Mouse (Mus musculus) hindbrain, embryonic 14.5 days (tissue): ENCODE measurements at regions not wholly inside any gene's neighbourhood (a gene's known extent, or its start where the extent isn't known, plus 50 kb on each side); places are given as distances from the start of the nearest gene placed in this dataset.

Experiments used
- ATAC-seq: fragments of 200-750 bp; cut with Nextera tagmentation; 2 replicates; pipeline ENCODE4 v1.8.0; 2017; ENCODE audit warnings: moderate number of reproducible peaks, mild to moderate bottlenecking, moderate TSS enrichment, moderate library complexity; ENCODE audit not compliant: low FRiP score
- DNase-seq: peaks from one replicate; pipeline ENCODE4 v3.0.0-alpha.2; 2015; ENCODE audit warnings: low spot score
- H3K27ac ChIP-seq: fragments of 300-500 bp; sonication (generic); 2 replicates; pipeline ENCODE4 v1.5.1; 2014; ENCODE audit warnings: mild to moderate bottlenecking, moderate library complexity
- H3K27me3 ChIP-seq: fragments of 300-500 bp; sonication (generic); 2 replicates; pipeline ENCODE4 v1.6.1; 2014; ENCODE audit warnings: mild to moderate bottlenecking, low read length, mixed read lengths; ENCODE audit not compliant: control insufficient read depth, insufficient read depth
- H3K36me3 ChIP-seq: fragments of 300-500 bp; sonication (generic); replicated peaks from 2 replicates; pipeline ENCODE4 v1.6.1; 2014; ENCODE audit not compliant: control insufficient read depth, insufficient read depth
- H3K4me1 ChIP-seq: fragments of 300-500 bp; sonication (generic); replicated peaks from 2 replicates; pipeline ENCODE4 v1.6.1; 2014; ENCODE audit warnings: antibody characterized with exemption, low read length, mixed read lengths; ENCODE audit not compliant: control insufficient read depth, insufficient read depth
- H3K4me2 ChIP-seq: fragments of 300-500 bp; sonication (generic); replicated peaks from 2 replicates; pipeline ENCODE4 v1.6.1; 2014; ENCODE audit warnings: mild to moderate bottlenecking, moderate library complexity
- H3K4me3 ChIP-seq: fragments of 300-500 bp; sonication (generic); replicated peaks from 2 replicates; pipeline ENCODE4 v1.5.1; 2014; ENCODE audit warnings: mild to moderate bottlenecking, low read length
- H3K9ac ChIP-seq: fragments of 300-500 bp; sonication (generic); 2 replicates; pipeline ENCODE4 v1.6.1; 2014
- H3K9me3 ChIP-seq: fragments of 300-500 bp; sonication (generic); 2 replicates; pipeline ENCODE4 v1.6.1; 2016; ENCODE audit warnings: low read length; ENCODE audit not compliant: control insufficient read depth
- WGBS: fragments of 180-500 bp; shearing (Covaris S2); extraction: QIAGEN DNeasy Blood & Tissue Kit; methylation state at CpG from one replicate; pipeline ENCODE4 v1.1.7; 2014; 5-methylcytosine and 5-hydroxymethylcytosine counted together

GRCm38 (mm10) chr13:107573499-107574355, 470.5 kb upstream of the Smim15 start:
- Histone ChIP-seq H3K4me3 (no peak overlapping the region), H3K27me3 (no peaks in the 10 kb centered on the region), H3K27ac (no peak overlapping the region), H3K9me3 (no peaks in the 10 kb centered on the region), H3K9ac (no peak overlapping the region), H3K36me3 (no peaks in the 10 kb centered on the region), H3K4me1 (no peaks in the 10 kb centered on the region), H3K4me2 (no peak overlapping the region)
- DNase-seq (no peak), ATAC-seq (no peak)
- 84% methylated on average over 9 of the region's 9 CpGs for WGBS

DNA sequence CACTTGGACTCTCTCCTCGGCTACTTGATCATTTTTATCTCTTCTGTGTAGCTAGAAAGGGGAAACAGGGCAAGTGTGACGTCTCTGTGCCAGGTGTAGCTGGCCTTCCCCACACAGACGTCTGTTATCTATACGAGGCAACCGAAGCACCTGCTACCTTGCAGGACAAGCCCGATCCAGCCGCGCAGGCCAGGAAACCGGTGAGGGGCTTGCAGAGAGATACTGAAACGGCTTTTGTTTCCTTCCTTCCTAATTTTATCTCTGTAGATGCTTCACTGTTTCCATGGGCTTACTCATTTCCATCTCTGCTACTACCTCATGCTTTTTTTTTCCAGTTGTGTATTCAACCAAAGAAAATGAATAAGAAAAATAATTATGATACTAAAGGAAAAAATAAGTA, 472.7 kb upstream of the Smim15 start:
- H3K27me3 ChIP-seq: no peaks in the 10 kb centered on the region
- 86% methylated on average over 10 of the region's 10 CpGs for WGBS
- ATAC-seq: no peak

DNA sequence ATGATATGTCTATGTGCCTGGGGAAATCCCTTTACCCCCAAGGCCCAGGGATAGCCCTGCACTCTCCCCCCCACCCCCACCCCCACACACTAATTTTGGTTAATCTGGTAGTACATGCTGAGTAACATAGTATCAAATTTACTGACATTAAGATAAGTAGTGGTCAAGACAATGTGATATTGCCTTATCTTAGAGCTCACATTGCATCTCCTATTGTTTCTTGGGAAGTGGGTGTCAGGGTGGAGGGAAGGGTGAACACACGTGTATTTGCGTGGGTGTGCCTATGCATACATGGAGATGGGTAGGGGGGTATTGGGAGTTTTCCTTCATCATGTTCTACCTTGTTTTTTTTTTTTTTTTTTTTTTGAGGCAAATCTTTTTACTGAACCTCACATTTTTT, 474.8 kb upstream of the Smim15 start:
- H3K4me2 ChIP-seq: no peak overlapping the region
- ATAC-seq: no peak
- H3K4me3 ChIP-seq: no peak overlapping the region
- no peak overlapping the region for H3K9ac ChIP-seq
- no peak for DNase-seq
- H3K36me3 ChIP-seq: no peaks in the 10 kb centered on the region
- H3K27ac ChIP-seq: no peak overlapping the region
- WGBS: 93% methylated on average over 2 of the region's 2 CpGs
- H3K27me3 ChIP-seq: no peaks in the 10 kb centered on the region
- no peaks in the 10 kb centered on the region for H3K4me1 ChIP-seq
- no peaks in the 10 kb centered on the region for H3K9me3 ChIP-seq

More for the DNA sequence above, 472.7 kb upstream of the Smim15 start:
- Histone ChIP-seq H3K36me3 (no peaks in the 10 kb centered on the region), H3K9me3 (no peaks in the 10 kb centered on the region), H3K4me1 (no peaks in the 10 kb centered on the region), H3K9ac (no peak overlapping the region), H3K4me2 (no peak overlapping the region), H3K27ac (no peak overlapping the region), H3K4me3 (no peak overlapping the region)
- no peak for DNase-seq

DNA sequence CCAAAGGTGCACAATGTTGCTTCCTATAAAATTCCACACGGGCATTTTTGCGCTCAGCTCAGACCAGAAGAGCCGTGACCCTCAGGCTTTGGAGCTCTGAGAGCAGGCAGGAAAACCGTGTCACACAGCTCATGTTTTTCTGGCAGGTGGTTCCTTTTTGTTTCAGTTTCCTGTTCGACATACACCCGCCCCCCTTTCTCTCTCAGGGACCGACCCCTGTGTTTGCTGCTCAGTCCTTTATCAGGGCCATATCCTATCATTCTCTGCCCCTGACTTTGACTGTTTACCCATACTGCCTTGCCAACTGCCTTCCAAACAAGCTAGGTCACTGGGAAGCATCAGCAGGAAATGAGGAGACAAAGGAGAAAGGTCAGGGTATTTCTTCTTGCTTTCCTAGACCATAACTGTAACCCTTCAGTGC, 475.5 kb upstream of the Smim15 start:
- no peak for ATAC-seq
- no peak overlapping the region for H3K27ac ChIP-seq
- WGBS: 68% methylated on average over 7 of the region's 7 CpGs

GRCm38 (mm10) chr13:107562463-107562862, 481.8 kb upstream of the Smim15 start:
- no peak for ATAC-seq
- 93% methylated on average over 1 of the region's 1 CpGs for WGBS
- H3K4me3 ChIP-seq: no peak overlapping the region

More for the DNA sequence above, 475.5 kb upstream of the Smim15 start:
- Histone ChIP-seq H3K4me2 (no peak overlapping the region), H3K36me3 (no peaks in the 10 kb centered on the region), H3K4me3 (no peak overlapping the region), H3K9ac (no peak overlapping the region), H3K9me3 (no peaks in the 10 kb centered on the region), H3K27me3 (no peaks in the 10 kb centered on the region), H3K4me1 (no peaks in the 10 kb centered on the region)
- DNase-seq: no peak

GRCm38 (mm10) chr13:107561529-107561928, 482.7 kb upstream of the Smim15 start:
- Histone ChIP-seq H3K9ac (no peak overlapping the region), H3K9me3 (no peaks in the 10 kb centered on the region), H3K4me1 (no peaks in the 10 kb centered on the region), H3K27ac (no peak overlapping the region), H3K36me3 (no peaks in the 10 kb centered on the region), H3K27me3 (no peaks in the 10 kb centered on the region), H3K4me3 (no peak overlapping the region), H3K4me2 (no peak overlapping the region)
- ATAC-seq (no peak), DNase-seq (no peak)
- 83% methylated on average over 2 of the region's 2 CpGs for WGBS

More at GRCm38 (mm10) chr13:107562463-107562862, 481.8 kb upstream of the Smim15 start:
- Histone ChIP-seq H3K4me2 (no peak overlapping the region), H3K9me3 (no peaks in the 10 kb centered on the region), H3K27ac (no peak overlapping the region), H3K4me1 (no peaks in the 10 kb centered on the region), H3K27me3 (no peaks in the 10 kb centered on the region), H3K36me3 (no peaks in the 10 kb centered on the region), H3K9ac (no peak overlapping the region)
- DNase-seq: no peak

DNA sequence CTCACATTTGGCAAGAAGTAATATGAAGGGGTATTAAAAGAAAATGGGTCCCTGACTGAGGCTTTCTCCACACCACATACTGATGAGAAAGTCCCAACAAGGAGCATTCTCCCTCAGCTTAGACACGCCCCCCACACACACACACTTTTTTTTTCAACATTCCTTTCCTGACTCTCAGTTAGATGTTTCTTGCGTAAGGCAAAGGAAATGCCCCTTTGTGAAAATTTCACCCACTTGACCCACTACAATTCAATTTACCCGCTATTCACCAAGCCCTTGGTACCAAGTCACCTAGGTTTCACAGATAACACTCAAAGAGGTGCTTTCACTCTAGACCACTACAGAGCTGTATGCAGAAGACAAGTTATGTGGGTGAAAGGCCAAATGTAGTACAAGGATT, 488.3 kb upstream of the Smim15 start:
- Histone ChIP-seq H3K27me3 (no peaks in the 10 kb centered on the region), H3K4me3 (no peak overlapping the region), H3K4me2 (no peak overlapping the region), H3K9ac (no peak overlapping the region), H3K27ac (no peak overlapping the region), H3K9me3 (no peaks in the 10 kb centered on the region), H3K36me3 (no peaks in the 10 kb centered on the region), H3K4me1 (no peaks in the 10 kb centered on the region)
- 69% methylated on average over 3 of the region's 3 CpGs for WGBS
- no peak for DNase-seq
- ATAC-seq: no peak

GRCm38 (mm10) chr13:107554091-107554490, 490.2 kb upstream of the Smim15 start:
- Histone ChIP-seq H3K36me3 (no peaks in the 10 kb centered on the region), H3K4me1 (no peaks in the 10 kb centered on the region), H3K9me3 (no peaks in the 10 kb centered on the region), H3K27me3 (no peaks in the 10 kb centered on the region), H3K4me2 (no peak overlapping the region), H3K27ac (no peak overlapping the region), H3K9ac (no peak overlapping the region), H3K4me3 (no peak overlapping the region)
- DNase-seq (no peak), ATAC-seq (no peak)
- 85% methylated on average over 3 of the region's 3 CpGs for WGBS

DNA sequence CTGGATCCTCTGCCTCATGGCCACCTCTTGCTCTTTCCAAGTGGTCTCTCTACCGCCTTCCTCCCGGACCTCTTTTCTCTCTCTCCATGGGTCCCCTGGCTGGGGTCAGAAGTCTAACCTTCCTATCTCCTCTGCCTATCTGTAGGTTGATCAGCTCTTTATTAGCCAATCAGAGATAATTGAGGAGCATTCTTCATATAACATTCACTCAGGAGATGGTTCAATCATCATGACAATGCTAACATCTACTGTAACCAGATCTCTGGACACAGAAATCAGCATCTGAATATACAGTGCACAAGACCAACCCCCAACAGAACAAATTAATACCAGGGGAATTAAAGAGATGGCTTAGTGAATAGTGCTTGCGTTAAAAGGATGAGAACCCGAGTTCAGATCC, 492.1 kb upstream of the Smim15 start:
- H3K27me3 ChIP-seq: no peaks in the 10 kb centered on the region
- H3K4me2 ChIP-seq: no peak overlapping the region
- no peak for DNase-seq
- H3K4me3 ChIP-seq: no peak overlapping the region
- H3K9ac ChIP-seq: no peak overlapping the region
- 93% methylated on average over 4 of the region's 4 CpGs for WGBS
- no peak for ATAC-seq
- H3K27ac ChIP-seq: no peak overlapping the region
- no peaks in the 10 kb centered on the region for H3K36me3 ChIP-seq
- H3K9me3 ChIP-seq: no peaks in the 10 kb centered on the region
- no peaks in the 10 kb centered on the region for H3K4me1 ChIP-seq
